Mouse (Mus musculus) forelimb bud, embryonic 11.5 days (tissue): ENCODE measurements around the gene Cuta.
A peak's percentile ranks its signal among the peaks of the same experiment; 100 is the strongest.

Experiments used
- DNase-seq: peaks from one replicate; pipeline ENCODE4 v3.0.0-alpha.2; 2012; ENCODE audit warnings: low read depth, low spot score

Gene Cuta

GRCm38 (mm10) chr17:26886047-26886749 is 53.2 kb downstream of the Cuta start:
- peak; percentile 88 for DNase-seq

- peak; percentile 52 for DNase-seq
These were observed 54.1 kb downstream of the Cuta start for GRCm38 (mm10) chr17:26884995-26885926.
